Mouse (Mus musculus): ENCODE data around the gene Spg21.

- TF ChIP-seq CTCF (IDR thresholded peaks at IDR 0.05; ENCODE audit: low read depth) (no peak), EP300 (IDR thresholded peaks at IDR 0.05; ENCODE audit: low read depth) (no peak)
Observed at GRCm38 (mm10) chr9:65435211-65435610, 25.5 kb upstream of the Spg21 start.
